Mouse (Mus musculus) left cerebral cortex, adult 18-20 months (tissue): ENCODE results near the gene Pcp4. TPM values are rescaled to one million over a fixed set of nuclear protein-coding genes. Genes with fewer than 3 reads are reported as not detected.

Experiments
- DNase-seq, 2 experiments: peaks; one replicate each; pipeline ENCODE4 v3.0.0; 2021 to 2022; ENCODE audit warnings: low spot score in 2 of 2, mixed read lengths in 1 of 2
- total RNA-seq, 2 experiments: library from RNA; stranded (reverse); gene quantifications; 2 replicates each; pipeline ENCODE4 v1.2.3; 2021

Pcp4 gene
- total RNA-seq, 2 experiments from 2014 or later: 432 to 480 TPM

DNA sequence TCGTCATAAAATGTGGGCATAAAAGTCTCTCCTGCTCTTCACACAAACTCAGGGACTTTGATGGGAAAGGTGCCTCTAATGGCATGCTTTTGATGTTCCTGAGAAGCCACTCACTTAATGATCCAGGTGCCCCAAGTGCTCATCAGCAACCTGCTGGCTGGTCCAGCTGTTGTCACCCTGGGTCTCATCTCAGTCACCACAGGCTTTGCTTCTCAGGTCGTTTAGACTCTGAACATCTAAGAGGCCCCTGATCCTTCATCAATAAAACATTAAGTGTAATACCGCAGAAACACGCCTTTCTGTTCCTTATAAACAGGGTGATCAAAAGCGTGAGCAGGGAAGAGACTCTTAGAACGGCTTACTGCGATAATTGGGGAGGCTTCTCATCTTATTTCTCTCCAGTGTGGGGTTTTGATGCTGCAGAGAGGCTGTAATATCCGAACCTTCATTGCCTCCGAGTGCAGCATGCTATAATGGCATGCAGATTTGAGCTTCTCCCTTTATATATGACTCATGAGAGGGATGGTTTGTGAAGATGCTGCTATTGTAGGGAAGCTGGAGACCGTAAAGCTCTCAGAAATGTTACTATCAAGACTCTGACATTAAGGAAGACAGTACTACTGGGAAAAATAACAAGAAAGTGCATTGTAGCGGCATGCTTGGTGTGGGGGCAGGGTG is 19.7 kb downstream of the Pcp4 start:
- DNase-seq: no peak

DNA sequence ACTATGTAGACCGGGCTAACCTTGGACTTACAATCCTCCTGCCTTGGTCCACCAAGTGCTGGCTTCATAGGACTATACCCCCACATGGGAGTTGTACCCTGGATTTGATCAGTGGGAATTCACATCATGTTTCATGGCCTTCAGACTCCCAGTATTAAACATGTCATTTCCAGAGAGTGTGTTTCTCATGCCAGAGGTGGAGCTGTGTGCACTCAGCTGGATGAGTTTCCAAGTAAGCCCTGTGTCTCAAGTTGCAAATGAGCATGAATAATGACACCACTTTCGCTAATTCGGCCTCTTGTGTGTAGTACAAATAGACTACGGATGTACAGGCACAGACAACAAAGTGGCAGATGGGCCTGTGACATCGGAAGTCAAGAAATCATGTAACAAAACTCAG is 20.6 kb downstream of the Pcp4 start:
- no peak for DNase-seq

DNA sequence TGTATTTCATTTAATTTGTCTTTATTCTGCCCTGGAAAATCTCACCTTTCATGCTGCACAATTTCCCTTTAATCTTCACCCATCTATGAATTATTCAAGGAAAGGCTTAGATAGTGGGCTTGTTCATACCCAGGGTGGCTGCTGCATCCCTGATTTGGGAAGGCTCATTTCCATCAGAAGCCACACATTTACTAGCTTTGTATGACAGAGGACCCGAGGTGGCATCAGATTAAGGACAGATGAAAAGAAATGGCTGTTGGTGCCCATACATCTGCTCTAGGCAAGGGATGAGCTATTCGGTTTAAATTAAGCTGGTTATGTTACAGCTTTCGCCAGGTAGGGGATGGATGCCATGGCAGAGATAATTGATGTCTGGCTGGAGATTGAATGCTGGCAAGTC is 24.1 kb downstream of the Pcp4 start:
- no peak for DNase-seq

DNA sequence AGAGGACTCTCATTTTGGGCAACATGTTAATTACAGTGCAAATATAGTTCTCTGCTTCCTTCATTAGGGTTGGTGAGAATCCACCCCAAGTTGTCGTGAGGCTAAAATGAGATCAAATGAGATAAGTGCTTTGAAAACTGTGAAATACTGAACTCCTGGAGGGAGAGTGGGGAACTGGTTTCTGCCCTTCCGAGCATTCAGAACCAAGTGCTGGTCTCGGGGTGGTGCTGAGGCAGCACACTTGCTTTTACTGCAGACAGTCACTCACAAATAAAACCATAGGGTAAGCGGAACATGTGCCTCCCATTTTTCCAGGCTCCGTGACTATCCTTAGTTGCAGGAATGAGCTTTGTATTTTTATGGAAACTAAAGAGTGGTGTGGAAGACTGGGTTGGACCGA is 26.7 kb downstream of the Pcp4 start:
- no peak for DNase-seq

DNA sequence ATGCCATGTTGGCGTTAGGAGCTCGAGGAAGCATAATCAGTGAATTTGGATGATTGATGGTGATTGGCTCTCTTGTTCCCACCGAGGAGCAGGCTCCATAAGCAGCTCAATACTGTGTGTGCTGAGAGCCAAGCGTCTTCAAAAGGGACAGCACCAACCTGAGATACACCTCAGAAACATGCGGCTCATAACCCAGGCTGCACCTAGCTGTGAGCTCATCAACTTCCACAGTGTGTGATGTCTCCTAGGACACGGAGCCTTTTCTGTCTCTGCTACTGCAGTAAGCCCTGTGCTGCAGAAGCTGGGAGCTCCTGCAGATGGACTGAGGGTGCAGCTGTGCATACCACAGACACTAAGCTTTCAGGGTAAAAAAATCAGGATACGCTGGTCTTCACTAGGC is 31.5 kb downstream of the Pcp4 start:
- DNase-seq: peak in 1 of 2 experiments; percentile 26

DNA sequence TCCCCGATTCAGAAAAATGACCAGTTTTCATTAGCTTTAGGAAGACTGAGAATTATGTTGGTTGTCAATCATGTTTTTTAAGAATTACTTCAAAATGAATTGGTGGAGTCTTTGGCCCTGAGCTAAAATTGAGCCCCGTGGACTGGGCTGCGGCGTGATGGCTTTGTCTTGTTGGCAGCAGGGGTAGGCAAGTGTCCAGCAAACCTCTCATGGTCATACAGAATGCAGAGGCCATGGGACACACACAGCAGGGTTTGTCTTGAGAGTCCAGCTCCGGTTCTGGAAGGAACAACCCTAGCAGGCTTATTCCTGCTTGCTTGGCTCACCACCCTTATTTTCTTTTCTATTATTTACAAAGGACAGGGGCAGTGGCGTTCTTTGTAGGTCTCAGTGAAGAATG is 33.8 kb downstream of the Pcp4 start:
- no peak for DNase-seq

DNA sequence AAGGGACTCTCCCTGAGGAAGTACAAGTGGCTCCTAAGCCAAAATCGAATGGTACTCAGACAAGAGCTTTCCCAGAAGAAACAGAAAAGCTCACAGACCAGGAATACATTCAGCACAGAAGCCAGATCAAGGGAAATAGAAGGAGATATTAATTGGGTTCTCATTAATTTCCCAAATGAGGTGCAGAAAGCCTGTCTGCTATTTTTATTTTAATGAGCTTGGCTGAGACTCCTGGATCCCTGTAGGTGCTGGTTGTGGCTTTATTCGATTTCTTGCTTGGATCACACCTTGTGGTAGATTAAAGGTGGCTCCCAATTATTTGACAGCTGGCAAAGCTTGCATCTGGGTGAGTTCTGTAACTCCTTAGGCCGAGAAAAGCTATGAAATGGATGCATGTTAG is 35.2 kb downstream of the Pcp4 start:
- DNase-seq: no peak

DNA sequence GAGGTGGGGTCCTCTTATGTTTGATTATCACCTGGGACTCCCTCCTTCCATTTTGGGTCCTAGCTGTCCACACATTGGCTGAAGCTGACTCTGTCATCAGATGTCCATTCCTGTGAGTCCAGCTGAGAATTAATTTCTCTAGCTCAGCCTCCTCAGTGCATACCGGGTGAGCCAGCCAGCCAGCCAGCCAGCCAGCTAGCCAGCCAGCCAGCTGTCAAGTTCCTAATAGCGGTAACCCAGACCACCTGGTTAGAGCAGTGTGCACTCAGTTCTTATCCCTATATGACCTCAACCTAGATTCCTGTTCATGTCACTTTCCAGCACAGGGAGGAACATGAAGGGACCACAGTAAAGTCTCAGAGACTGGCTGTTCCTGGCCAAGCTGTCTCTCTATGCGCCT is 47.1 kb downstream of the Pcp4 start:
- DNase-seq: no peak

DNA sequence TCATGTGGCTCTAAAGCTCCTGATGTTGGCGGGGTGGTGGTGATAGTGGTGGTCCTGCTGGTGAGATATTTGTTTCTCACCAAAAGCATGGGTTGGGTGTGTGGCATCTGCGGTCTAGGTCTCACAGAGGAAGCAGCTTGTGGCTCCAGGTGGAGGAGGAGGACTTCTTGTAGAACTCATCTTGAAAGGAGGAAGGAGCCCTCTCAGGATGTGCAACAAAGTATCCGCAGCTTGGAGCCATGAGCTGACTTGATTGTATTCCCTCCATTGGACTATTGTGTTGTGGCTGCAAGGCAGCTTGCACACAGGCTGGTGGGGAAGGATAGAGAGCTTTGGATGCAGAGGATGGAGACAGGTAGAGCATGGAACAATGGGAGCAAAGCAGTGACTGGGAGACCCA is 60.1 kb downstream of the Pcp4 start:
- no peak for DNase-seq

DNA sequence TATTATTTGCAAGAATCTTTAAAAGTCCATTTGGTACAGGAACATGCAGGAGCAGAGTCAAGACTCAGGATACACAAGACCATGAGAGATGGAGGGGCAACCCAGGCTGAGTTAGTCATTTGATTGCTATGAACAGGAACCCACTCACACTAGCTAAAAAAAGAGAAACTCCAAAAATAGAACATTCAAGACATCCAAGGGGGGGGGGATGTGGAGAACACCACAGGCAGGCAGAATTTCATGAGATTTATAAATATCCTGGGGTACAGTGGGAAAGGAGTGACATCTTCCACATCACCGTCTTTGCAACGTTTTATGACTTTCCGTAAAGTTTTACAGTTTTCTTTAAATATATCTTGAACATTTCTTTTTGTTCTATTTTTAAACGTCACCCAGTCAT is 61.1 kb downstream of the Pcp4 start:
- no peak for DNase-seq

DNA sequence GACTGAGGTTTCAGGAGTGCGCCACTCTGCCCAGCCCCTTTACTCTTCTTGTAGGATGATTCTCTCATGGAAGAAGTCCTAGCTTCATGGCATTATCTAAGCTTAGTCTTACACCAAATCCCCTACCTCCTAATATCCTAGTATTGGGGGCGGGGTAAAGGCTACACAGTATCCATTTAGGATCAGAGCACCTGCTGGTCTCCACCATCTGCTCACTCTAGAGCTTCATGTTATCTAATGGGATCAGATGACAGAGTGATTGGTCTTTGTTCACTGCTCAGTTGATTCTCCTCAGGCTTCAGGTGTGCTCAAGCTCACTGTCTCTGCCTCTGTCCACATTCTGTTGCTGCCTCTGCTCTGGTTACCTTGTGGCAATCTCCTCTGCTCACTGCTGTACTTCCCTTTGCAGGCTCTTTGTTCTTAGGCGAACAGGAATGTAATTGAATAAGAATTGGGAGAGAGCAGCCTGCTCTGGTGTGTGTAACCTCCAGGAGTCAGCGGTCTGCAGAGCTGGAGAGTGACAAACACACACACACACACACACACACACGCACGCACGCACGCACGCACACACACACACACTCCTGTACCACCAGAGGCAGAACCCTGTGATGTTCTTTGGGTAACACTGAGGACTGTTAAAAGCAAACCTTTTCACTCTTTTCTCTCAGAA is 62.6 kb downstream of the Pcp4 start:
- DNase-seq: no peak

DNA sequence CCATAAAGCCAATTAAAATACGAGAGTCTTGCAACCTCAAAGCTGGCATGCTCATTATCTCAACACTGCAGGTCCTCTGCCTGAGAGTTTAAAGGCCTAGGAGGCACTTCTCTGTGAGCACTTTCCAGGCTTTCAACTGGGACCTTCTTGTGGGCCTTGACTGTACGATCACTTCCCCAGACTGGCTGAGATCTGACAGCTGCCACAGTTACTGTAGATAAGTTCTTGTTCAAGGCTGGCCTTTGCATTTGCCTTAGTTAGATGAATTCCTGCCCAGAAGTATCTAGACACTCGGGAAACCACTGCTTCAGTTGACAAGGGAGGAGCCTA is 63.1 kb downstream of the Pcp4 start:
- DNase-seq: no peak

DNA sequence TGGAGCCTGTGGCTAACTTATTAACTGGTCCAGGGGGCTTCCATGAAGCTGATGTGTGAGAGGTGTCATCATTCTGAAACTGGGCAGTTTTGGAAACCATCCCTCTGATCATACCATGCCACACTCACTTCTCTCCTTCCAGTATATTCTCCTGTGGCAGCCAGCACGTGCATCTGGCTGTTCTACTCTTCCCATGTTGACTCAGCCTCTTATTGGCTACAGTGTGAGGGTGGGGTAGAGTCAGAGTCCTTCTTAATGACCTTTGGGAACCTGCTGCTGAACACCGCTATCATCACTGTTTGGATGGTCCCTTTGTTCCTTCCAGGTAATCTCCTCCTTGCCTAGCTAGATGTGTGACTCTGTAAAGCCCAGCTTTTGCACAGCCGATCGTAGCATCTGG is 63.6 kb downstream of the Pcp4 start:
- no peak for DNase-seq

DNA sequence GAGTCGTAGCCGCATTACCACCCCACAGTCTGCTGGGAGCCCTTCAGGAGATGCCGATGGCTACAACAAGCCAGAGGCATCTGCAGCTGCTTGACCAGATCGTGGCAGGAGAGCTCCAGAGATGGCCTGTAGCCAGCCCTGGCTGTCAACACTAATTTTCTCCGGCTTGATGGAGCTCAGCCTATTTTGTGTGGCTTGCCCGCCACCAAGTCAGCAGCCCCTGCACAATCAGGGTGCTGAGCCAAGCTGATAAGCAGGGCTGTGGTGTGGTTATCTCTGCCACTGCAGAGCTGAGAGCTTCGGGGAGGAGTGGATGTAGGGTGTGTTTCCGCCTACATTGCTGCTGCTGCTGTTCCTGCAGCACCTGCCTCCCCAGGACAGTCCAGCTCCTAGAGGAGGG is 66.3 kb downstream of the Pcp4 start:
- peak in 1 of 2 experiments; percentile 7 for DNase-seq

DNA sequence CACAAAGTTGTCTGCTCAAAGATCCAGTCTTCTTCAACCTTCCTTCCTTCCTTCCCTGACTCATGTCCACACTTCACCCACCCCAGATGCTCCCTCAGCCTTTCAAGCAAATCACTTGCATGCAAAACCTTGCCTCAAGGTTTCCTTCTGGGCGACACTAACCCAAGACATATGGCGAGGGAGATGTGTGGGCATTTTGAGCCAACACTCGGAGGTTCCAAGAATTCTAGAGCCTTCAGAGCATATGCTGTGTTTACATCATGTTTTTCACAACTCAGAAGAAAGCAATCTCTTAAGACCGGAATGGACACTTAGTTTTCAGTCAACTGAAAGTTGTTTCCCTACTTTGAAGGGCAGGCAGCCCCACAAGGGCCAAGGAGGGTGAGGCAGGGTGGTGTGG is 67.9 kb downstream of the Pcp4 start:
- DNase-seq: peak; percentile 62 to 71

DNA sequence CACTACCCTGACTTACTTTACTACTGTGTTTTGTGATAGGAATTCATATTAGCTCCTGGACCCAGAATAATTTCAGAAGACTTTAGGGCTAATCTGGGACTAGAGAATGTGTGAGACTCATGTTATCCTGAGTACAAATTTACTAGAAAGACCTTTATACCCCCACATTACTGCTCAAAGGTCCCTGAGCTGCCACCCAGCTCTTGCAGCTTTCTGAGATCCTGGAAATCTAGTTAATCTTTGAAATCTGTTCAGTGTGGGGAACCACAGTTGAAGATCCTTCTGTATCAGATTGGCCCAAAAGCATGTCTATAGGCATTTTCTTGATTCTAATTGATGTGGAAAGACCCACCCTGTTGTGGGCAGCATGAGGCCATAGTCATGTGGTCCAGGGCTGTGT is 69.0 kb downstream of the Pcp4 start:
- no peak for DNase-seq

DNA sequence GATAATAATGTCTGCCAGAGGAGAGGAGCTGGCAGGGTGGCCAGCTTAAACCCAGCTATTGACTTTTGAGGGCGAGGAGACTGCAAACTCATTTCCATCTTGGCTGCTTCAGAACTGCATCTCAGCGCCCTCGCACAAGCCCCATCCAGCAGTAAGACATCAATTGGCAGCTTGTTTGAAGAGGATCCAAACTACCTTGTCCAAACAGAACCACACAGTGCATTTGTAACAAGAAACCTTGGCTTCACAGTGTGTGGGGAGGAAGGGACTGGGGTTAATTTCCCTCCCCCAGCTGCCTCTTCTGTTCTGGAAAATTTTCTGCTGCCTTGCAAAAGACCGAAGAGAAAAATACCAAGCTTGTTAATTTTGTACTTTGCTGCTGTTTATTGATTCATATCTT is 71.7 kb downstream of the Pcp4 start:
- no peak for DNase-seq

DNA sequence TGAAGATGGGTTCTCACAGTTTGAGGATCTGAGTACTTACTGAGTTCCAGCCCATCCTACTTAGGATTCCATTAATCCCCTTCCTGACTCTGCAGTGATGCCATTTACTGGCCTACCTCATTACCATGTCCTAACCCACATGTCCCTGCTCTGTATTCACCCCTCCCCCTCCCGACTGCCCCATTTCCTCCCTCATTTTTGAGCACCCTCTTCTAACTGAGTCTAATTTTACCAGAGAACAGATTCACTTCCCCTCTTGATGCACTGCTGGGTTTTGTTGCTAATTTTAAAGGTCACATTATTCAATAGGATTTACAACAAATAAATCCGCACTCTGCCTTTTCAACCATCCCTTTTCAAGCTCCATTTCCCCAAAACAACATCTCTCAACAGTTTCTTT is 73.7 kb downstream of the Pcp4 start:
- no peak for DNase-seq

DNA sequence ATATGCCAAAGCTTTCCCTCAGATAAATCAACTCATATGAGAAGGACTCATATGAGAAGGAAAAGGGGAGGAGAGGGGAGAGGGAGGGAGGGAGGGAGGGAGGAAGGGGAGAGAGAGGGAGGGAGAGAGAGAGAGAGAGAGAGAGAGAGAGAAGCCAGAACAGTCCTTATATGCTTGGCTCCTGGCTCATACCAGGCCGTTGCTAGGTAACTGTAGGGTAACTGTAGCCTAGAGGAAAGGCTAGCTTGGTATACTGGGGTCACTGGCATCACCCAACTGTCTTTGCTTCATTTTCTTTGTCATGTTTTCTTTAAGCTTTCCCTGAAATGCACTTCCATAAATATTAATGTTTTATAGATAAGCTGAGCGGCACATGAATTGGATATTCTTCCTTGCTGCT is 85.3 kb downstream of the Pcp4 start:
- DNase-seq: no peak

DNA sequence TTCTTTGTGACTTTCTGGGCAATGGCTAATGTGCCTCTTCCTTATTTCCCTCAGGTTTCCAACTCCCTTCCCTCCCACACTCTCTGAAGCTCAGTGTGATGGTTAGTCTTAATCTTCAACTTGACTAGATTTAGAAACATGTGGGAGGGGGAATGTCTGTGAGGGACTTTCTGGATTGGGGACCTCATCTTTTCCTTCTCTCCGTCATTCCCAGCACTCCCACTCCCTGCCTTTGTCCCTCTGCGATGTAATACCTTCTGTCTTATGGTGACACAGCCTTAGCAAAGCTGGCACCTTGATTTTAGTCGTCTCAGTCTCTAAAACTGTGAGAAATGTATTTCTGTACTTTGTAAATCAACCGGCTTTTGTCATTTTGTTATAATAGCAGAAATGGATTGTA is 88.0 kb downstream of the Pcp4 start:
- DNase-seq: peak; percentile 15 to 51

DNA sequence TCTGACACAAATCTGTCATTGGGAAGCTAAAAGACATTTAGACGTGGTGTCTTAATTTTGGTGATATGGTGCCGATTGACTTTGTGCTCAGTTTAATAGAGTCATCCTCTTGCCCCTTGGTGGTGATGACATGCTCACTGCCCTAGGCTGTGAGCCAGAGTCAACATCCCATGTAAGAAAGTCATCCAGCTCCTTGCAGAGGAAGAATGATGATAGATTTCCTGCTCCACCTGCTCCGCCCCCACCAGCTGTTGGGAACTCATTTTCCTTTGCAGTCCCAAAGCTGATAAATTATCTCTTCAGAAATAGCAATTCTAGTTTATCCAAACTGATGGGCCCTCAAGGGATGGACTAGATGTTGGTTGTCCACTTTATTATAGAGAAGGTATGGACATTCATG is 89.2 kb downstream of the Pcp4 start:
- no peak for DNase-seq

DNA sequence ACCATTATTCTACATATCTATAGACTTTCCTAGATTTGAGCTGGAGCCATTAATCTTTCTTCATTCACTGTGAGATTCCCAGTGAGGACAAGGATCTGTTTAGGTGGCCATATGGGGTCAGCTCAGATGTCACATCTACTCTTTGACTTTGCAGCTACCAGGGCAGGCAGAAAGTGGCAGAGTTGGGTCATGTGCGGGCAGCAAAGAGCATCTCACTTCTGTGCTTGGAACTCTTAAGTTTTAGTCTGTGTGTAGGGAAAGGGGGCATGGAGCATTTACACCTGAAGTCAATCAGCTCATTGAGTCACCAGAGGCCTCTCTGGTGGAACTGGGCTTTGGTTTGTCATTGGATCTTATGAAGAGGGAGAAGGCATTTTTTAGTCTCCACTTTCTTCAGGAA is 90.9 kb downstream of the Pcp4 start:
- no peak for DNase-seq

DNA sequence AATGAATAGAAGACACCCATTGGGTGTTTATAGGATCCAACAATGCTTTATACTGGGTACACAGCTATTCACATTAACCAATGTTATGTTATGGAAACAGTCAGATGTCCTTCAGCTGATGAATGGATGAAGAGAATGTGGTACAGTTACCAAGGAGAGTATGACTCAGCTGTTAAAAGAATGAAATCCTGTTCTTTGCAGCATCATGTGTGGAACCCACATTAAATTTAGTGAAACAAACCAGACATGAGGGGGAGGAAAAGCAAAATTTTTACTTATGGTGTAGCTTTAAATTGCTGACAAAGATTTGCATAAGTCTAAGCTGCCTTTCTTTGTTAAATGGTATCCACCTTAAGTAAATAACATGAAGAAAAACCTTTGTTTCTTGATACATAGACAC is 92.4 kb downstream of the Pcp4 start:
- no peak for DNase-seq
